9 mouse cellular contexts compared by ENCODE assay signal in genomic region chr8:125504605-125505257, GRCm38 (mm10).
DNase-seq lines count a peak whose midpoint lies in the region; ATAC-seq and TF ChIP-seq lines count a peak whose summit lies in the region.
"Had no signal": no experiment of that assay in that cellular context is flagged by ENCODE, and none has a peak within 500 bp of the region (broad histone marks: within the 10 kb centered on the region; RNA-seq: fewer than 3 reads in every experiment).

No protein-coding gene starts in this region.

- H3K4me1 ChIP-seq in kidney, embryonic 15.5 days: peaks cover 75% of the 10 kb centered on the region
- H3K4me1 ChIP-seq in kidney, embryonic 14.5 days (ENCODE audit: control insufficient read depth, insufficient read depth, low read length): peaks cover 30% of the 10 kb centered on the region
- H3K4me1 ChIP-seq in lung, postnatal 0 days (ENCODE audit: insufficient read depth, low read depth, low read length): peaks cover 14% of the 10 kb centered on the region

- no peak overlapping the region for H3K4me3 ChIP-seq in kidney, embryonic 15.5 days (replicated peaks)
- no peak overlapping the region for H3K4me3 ChIP-seq in kidney, embryonic 14.5 days (ENCODE audit: low read length)
- H3K4me3 ChIP-seq in lung, postnatal 0 days (ENCODE audit: low read depth, low read length): no peak overlapping the region
- H3K4me3 ChIP-seq: embryonic facial prominence, embryonic 13.5 days had no signal

- TF ChIP-seq CTCF in lung, postnatal 0 days (IDR thresholded peaks at IDR 0.05): no peak

- H3K4me2 ChIP-seq in kidney, embryonic 15.5 days: no peak overlapping the region
- no peak overlapping the region for H3K4me2 ChIP-seq in kidney, embryonic 14.5 days (replicated peaks; ENCODE audit: low read depth, low read length)
- H3K4me2 ChIP-seq in lung, postnatal 0 days (replicated peaks; ENCODE audit: low read depth, low read length): no peak overlapping the region
- H3K4me2 ChIP-seq: embryonic facial prominence, embryonic 13.5 days had no signal

- peak overlapping the region; percentile 45 for H3K27ac ChIP-seq in kidney, embryonic 15.5 days
- no peak overlapping the region for H3K27ac ChIP-seq in kidney, embryonic 14.5 days (ENCODE audit: low read depth, low read length)
- H3K27ac ChIP-seq in lung, postnatal 0 days (ENCODE audit: low read length): no peak overlapping the region
- H3K27ac ChIP-seq: embryonic facial prominence, embryonic 13.5 days had no signal

- H3K9ac ChIP-seq in kidney, embryonic 15.5 days: no peak overlapping the region
- no peak overlapping the region for H3K9ac ChIP-seq in kidney, embryonic 14.5 days (ENCODE audit: low read depth, low read length)
- no peak overlapping the region for H3K9ac ChIP-seq in lung, postnatal 0 days (replicated peaks; ENCODE audit: low read depth)
- H3K9ac ChIP-seq: embryonic facial prominence, embryonic 13.5 days had no signal

- no peak for ATAC-seq in CD4-positive, CD25-positive, alpha-beta regulatory T cell, adult 4 months
- no peak for ATAC-seq in kidney, embryonic 15.5 days (replicated peaks; ENCODE audit: low FRiP score)
- no peak for ATAC-seq in kidney, embryonic 14.5 days (ENCODE audit: low FRiP score, low TSS enrichment)
- ATAC-seq in lung, postnatal 0 days: peak; percentile 48; the same call in 1 of the 2 replicates

- 44% methylated on average over 6 of the region's 6 CpGs for WGBS in kidney, embryonic 15.5 days
- WGBS in kidney, embryonic 14.5 days: 41% methylated on average over 6 of the region's 6 CpGs
- WGBS in lung, postnatal 0 days: 40% methylated on average over 6 of the region's 6 CpGs

- DNase-seq in CD4-positive, CD25-positive, alpha-beta regulatory T cell, adult 2 months (ENCODE audit: low read depth, low spot score): peak; percentile 32
- DNase-seq in cerebellum, postnatal 36 days: peak; percentile 55 to 57
- DNase-seq in lung, postnatal 0 days (ENCODE audit: low spot score): peak; percentile 41
- no peak for DNase-seq in embryo, embryonic 11 days
- DNase-seq in frontal cortex, postnatal 14 days (ENCODE audit: low spot score in 2 of 2): no peak

- no peaks in the 10 kb centered on the region for H3K9me3 ChIP-seq in kidney, embryonic 15.5 days (replicated peaks)
- no peaks in the 10 kb centered on the region for H3K9me3 ChIP-seq in kidney, embryonic 14.5 days (ENCODE audit: control insufficient read depth, low read length)
- no peaks in the 10 kb centered on the region for H3K9me3 ChIP-seq in lung, postnatal 0 days (ENCODE audit: low read length)
- H3K9me3 ChIP-seq: embryonic facial prominence, embryonic 13.5 days had no signal

- no peaks in the 10 kb centered on the region for H3K36me3 ChIP-seq in kidney, embryonic 15.5 days
- no peaks in the 10 kb centered on the region for H3K36me3 ChIP-seq in kidney, embryonic 14.5 days (ENCODE audit: control insufficient read depth, insufficient read depth, low read length)
- no peaks in the 10 kb centered on the region for H3K36me3 ChIP-seq in lung, postnatal 0 days (ENCODE audit: insufficient read depth, low read length)
- H3K36me3 ChIP-seq: embryonic facial prominence, embryonic 13.5 days had no signal

- H3K27me3 ChIP-seq in kidney, embryonic 15.5 days: no peaks in the 10 kb centered on the region
- no peaks in the 10 kb centered on the region for H3K27me3 ChIP-seq in kidney, embryonic 14.5 days (ENCODE audit: control insufficient read depth, insufficient read depth, low read length)
- H3K27me3 ChIP-seq in lung, postnatal 0 days (replicated peaks; ENCODE audit: insufficient read depth, low read length): no peaks in the 10 kb centered on the region

- no peak for TF ChIP-seq EP300 in lung, postnatal 0 days (IDR thresholded peaks at IDR 0.05)

Comparison
In these comparisons a context has a peak if more than half of its experiments do, and no peak if none do; other contexts are left out.
1. DNase-seq: peak in CD4-positive, CD25-positive, alpha-beta regulatory T cell, adult 2 months (single experiment), cerebellum, postnatal 36 days (2 of 2) and lung, postnatal 0 days (single experiment); none in embryo, embryonic 11 days (single experiment) and frontal cortex, postnatal 14 days (0 of 2).